Mouse (Mus musculus) stomach, embryonic 16.5 days (tissue): ENCODE data around the gene Exoc3l. TPM values are rescaled to one million over a fixed set of nuclear protein-coding genes. Genes with fewer than 3 reads are reported as not detected.

Experiments used
- ATAC-seq: fragments of 200-750 bp; cut with Nextera tagmentation; 2 replicates; pipeline ENCODE4 v1.8.0; 2017; ENCODE audit warnings: moderate number of reproducible peaks, moderate TSS enrichment; ENCODE audit not compliant: insufficient read depth, low FRiP score
- H3K27ac ChIP-seq: fragments of 300-500 bp; sonication (generic); 2 replicates; pipeline ENCODE4 v1.5.1; 2014; ENCODE audit warnings: low read length
- H3K27me3 ChIP-seq: fragments of 300-500 bp; sonication (generic); 2 replicates; pipeline ENCODE4 v1.6.1; 2014; ENCODE audit warnings: low read length, control low read depth, mixed read lengths; ENCODE audit not compliant: control insufficient read depth, insufficient read depth
- H3K36me3 ChIP-seq: fragments of 300-500 bp; sonication (generic); 2 replicates; pipeline ENCODE4 v1.6.1; 2014; ENCODE audit warnings: low read length; ENCODE audit not compliant: control insufficient read depth, insufficient read depth
- H3K4me1 ChIP-seq: fragments of 300-500 bp; sonication (generic); 2 replicates; pipeline ENCODE4 v1.6.1; 2014; ENCODE audit warnings: low read length, control low read depth, mixed read lengths; ENCODE audit not compliant: control insufficient read depth, insufficient read depth
- H3K4me2 ChIP-seq: fragments of 300-500 bp; sonication (generic); 2 replicates; pipeline ENCODE4 v1.6.1; 2014; ENCODE audit warnings: low read depth, low read length, mixed read lengths
- H3K4me3 ChIP-seq: fragments of 300-500 bp; sonication (generic); replicated peaks from 2 replicates; pipeline ENCODE4 v1.5.1; 2014; ENCODE audit warnings: mild to moderate bottlenecking, low read length
- H3K9ac ChIP-seq: fragments of 300-500 bp; sonication (generic); 2 replicates; pipeline ENCODE4 v1.6.1; 2014; ENCODE audit warnings: low read length
- H3K9me3 ChIP-seq: fragments of 300-500 bp; sonication (generic); replicated peaks from 2 replicates; pipeline ENCODE4 v1.6.1; 2016; ENCODE audit warnings: low read length, control low read depth; ENCODE audit not compliant: control insufficient read depth
- WGBS: fragments of 180-500 bp; shearing (Covaris S2); extraction: QIAGEN DNeasy Blood & Tissue Kit; methylation state at CpG from one replicate; pipeline ENCODE4 v1.1.7; 2014; 5-methylcytosine and 5-hydroxymethylcytosine counted together
- polyA plus RNA-seq: library from polyadenylated mRNA; unstranded; fragments of >200 nt; fragmentation: Nextera tagmentation; extraction: Ambion mirVana; gene quantifications from 2 replicates; pipeline ENCODE4 v1.2.1, GENCODE M21; 2015

Exoc3l gene
- 8.7 and 11.9 TPM in 2 replicates for polyA plus RNA-seq

GRCm38 (mm10) chr8:105295895-105296573 is at the start of gene Exoc3l:
Gene Exoc3l, minus strand, starts transcription at chr8:105296101.
- Histone ChIP-seq H3K27ac (peak within 1 kb of the TSS; percentile 50; the same call in 1 of the 2 replicates), H3K9ac (peak within 1 kb of the TSS; percentile 97; the same call in 1 of the 2 replicates), H3K27me3 (no peaks in the 10 kb centered on the region), H3K4me2 (peak within 1 kb of the TSS; percentile 85), H3K4me1 (peaks cover 16% of the 10 kb centered on the region), H3K9me3 (no peaks in the 10 kb centered on the region), H3K4me3 (peak within 1 kb of the TSS; percentile 99), H3K36me3 (peaks cover 5% of the 10 kb centered on the region)
- 56% methylated on average over 11 of the region's 11 CpGs for WGBS
- ATAC-seq, result no peak

- no peak overlapping the region for H3K4me3 ChIP-seq
- H3K36me3 ChIP-seq, result no peaks in the 10 kb centered on the region
- no peaks in the 10 kb centered on the region for H3K9me3 ChIP-seq
- peak overlapping the region; percentile 85 for H3K27ac ChIP-seq
- peaks cover 57% of the 10 kb centered on the region for H3K4me1 ChIP-seq
- WGBS, result 41% methylated on average over 7 of the region's 7 CpGs
- no peak for ATAC-seq
- H3K27me3 ChIP-seq, result peaks cover 2% of the 10 kb centered on the region; the same call in 1 of the 2 replicates
- peak overlapping the region; percentile 95 for H3K4me2 ChIP-seq
- peak overlapping the region; percentile 23; the same call in 1 of the 2 replicates for H3K9ac ChIP-seq
Observed at GRCm38 (mm10) chr8:105345061-105345975, 49.4 kb upstream of the Exoc3l start.

GRCm38 (mm10) chr8:105343791-105344574 is 48.1 kb upstream of the Exoc3l start:
- Histone ChIP-seq H3K4me3 (no peak overlapping the region), H3K27me3 (no peaks in the 10 kb centered on the region), H3K9ac (peak overlapping the region; percentile 31; the same call in 1 of the 2 replicates), H3K9me3 (no peaks in the 10 kb centered on the region), H3K27ac (peak overlapping the region; percentile 85), H3K36me3 (no peaks in the 10 kb centered on the region), H3K4me1 (peaks cover 69% of the 10 kb centered on the region), H3K4me2 (peak overlapping the region; percentile 19; the same call in 1 of the 2 replicates)
- no peak for ATAC-seq
- WGBS, result 46% methylated on average over 8 of the region's 8 CpGs

GRCm38 (mm10) chr8:105342768-105343167 is 46.9 kb upstream of the Exoc3l start:
- H3K36me3 ChIP-seq, result no peaks in the 10 kb centered on the region
- 67% methylated on average over 4 of the region's 4 CpGs for WGBS

DNA sequence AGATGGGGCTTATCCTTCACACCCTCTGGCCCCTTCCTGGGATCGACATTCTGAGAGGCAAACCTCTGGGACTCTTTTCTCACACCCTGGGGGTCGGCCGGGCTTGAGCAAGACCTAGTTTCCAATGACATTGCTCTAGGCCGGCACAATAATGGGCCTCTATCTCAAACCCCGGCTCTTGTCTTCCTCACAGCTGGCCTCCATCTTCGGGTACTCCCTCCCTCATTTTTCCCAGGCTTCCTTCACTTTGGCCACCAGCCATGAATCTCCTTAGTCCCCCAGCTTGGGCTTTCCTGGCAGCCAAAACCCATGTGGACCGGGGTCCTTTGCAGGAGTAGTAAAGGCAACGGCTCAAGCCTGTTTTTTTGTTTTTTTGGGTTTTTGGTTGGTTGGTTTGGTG is 45.5 kb upstream of the Exoc3l start:
- Histone ChIP-seq H3K36me3 (peaks cover 5% of the 10 kb centered on the region), H3K9ac (no peak overlapping the region), H3K4me1 (peaks cover 67% of the 10 kb centered on the region), H3K27me3 (no peaks in the 10 kb centered on the region), H3K9me3 (no peaks in the 10 kb centered on the region), H3K4me3 (no peak overlapping the region), H3K4me2 (no peak overlapping the region), H3K27ac (peak overlapping the region; percentile 72)
- 0 out of 2 replicates have a peak, but pooled peaks have one; percentile 5 for ATAC-seq
- 31% methylated on average over 8 of the region's 8 CpGs for WGBS

More at GRCm38 (mm10) chr8:105342768-105343167, 46.9 kb upstream of the Exoc3l start:
- no peak overlapping the region for H3K4me2 ChIP-seq
- no peak overlapping the region for H3K9ac ChIP-seq
- H3K27me3 ChIP-seq, result no peaks in the 10 kb centered on the region
- H3K27ac ChIP-seq, result no peak overlapping the region
- ATAC-seq, result no peak
- H3K4me1 ChIP-seq, result peaks cover 70% of the 10 kb centered on the region
- H3K9me3 ChIP-seq, result no peaks in the 10 kb centered on the region
- no peak overlapping the region for H3K4me3 ChIP-seq

GRCm38 (mm10) chr8:105339886-105340635 is 44.2 kb upstream of the Exoc3l start:
- H3K9ac ChIP-seq, result 0 out of 2 replicates have a peak overlapping the region, but pooled peaks have one; percentile 32
- no peaks in the 10 kb centered on the region for H3K9me3 ChIP-seq
- peaks cover 15% of the 10 kb centered on the region for H3K36me3 ChIP-seq
- H3K27me3 ChIP-seq, result no peaks in the 10 kb centered on the region
- no peak overlapping the region for H3K4me2 ChIP-seq
- 53% methylated on average over 6 of the region's 6 CpGs for WGBS
- peak overlapping the region; percentile 72 for H3K27ac ChIP-seq
- ATAC-seq, result peak; percentile 62
- no peak overlapping the region for H3K4me3 ChIP-seq
- H3K4me1 ChIP-seq, result peaks cover 53% of the 10 kb centered on the region

GRCm38 (mm10) chr8:105338992-105339391 is 43.1 kb upstream of the Exoc3l start:
- peaks cover 43% of the 10 kb centered on the region for H3K4me1 ChIP-seq
- H3K36me3 ChIP-seq, result peaks cover 26% of the 10 kb centered on the region
- H3K27me3 ChIP-seq, result no peaks in the 10 kb centered on the region
- H3K9ac ChIP-seq, result no peak overlapping the region
- H3K4me2 ChIP-seq, result no peak overlapping the region
- WGBS, result 27% methylated on average over 4 of the region's 4 CpGs
- H3K27ac ChIP-seq, result no peak overlapping the region
- no peak for ATAC-seq
- no peak overlapping the region for H3K4me3 ChIP-seq
- no peaks in the 10 kb centered on the region for H3K9me3 ChIP-seq
